Mouse (Mus musculus) neural tube, embryonic 13.5 days (tissue): ENCODE results near the gene Ppm1j. TPM values are rescaled to one million over a fixed set of nuclear protein-coding genes. Genes with fewer than 3 reads are reported as not detected.
A peak's percentile ranks its signal among the peaks of the same experiment; 100 is the strongest.
"Not testable (repeated sequence)": the region's sequence is repeated elsewhere in the genome, so short reads cannot be mapped to it uniquely, and the experiment has no call there.

ENCODE experiments used
- ATAC-seq: fragments of 200-750 bp; cut with Nextera tagmentation; 2 replicates; pipeline ENCODE4 v1.8.0; 2017; ENCODE audit warnings: low read depth, mild to moderate bottlenecking, moderate TSS enrichment, moderate library complexity
- H3K27ac ChIP-seq: fragments of 300-500 bp; sonication (generic); replicated peaks from 2 replicates; pipeline ENCODE4 v1.5.1; 2015; ENCODE audit warnings: moderate library complexity, mild to moderate bottlenecking, inconsistent platforms
- H3K27me3 ChIP-seq: fragments of 300-500 bp; sonication (generic); 2 replicates; pipeline ENCODE4 v1.6.1; 2015; ENCODE audit warnings: mild to moderate bottlenecking, inconsistent platforms
- H3K36me3 ChIP-seq: fragments of 300-500 bp; sonication (generic); 2 replicates; pipeline ENCODE4 v1.6.1; 2015; ENCODE audit warnings: mild to moderate bottlenecking, inconsistent platforms
- H3K4me1 ChIP-seq: fragments of 300-500 bp; sonication (generic); replicated peaks from 2 replicates; pipeline ENCODE4 v1.6.1; 2015; ENCODE audit warnings: inconsistent platforms
- H3K4me2 ChIP-seq: fragments of 300-500 bp; sonication (generic); 2 replicates; pipeline ENCODE4 v1.6.1; 2015; ENCODE audit warnings: inconsistent platforms, mild to moderate bottlenecking, moderate library complexity
- H3K4me3 ChIP-seq: fragments of 300-500 bp; sonication (generic); 2 replicates; pipeline ENCODE4 v1.5.1; 2015; ENCODE audit warnings: mild to moderate bottlenecking, inconsistent platforms
- H3K9ac ChIP-seq: fragments of 300-500 bp; sonication (generic); 2 replicates; pipeline ENCODE4 v1.6.1; 2015; ENCODE audit warnings: moderate library complexity, mild to moderate bottlenecking, inconsistent platforms
- H3K9me3 ChIP-seq: fragments of 300-500 bp; sonication (generic); 2 replicates; pipeline ENCODE4 v1.6.1; 2016; ENCODE audit warnings: inconsistent platforms
- WGBS: fragments of 180-500 bp; shearing (Covaris S2); methylation state at CpG from one replicate; pipeline ENCODE4 v1.1.7; 2015; 5-methylcytosine and 5-hydroxymethylcytosine counted together
- polyA plus RNA-seq: library from polyadenylated mRNA; unstranded; fragments of >200 nt; fragmentation: Nextera tagmentation; extraction: Ambion mirVana; gene quantifications from 2 replicates; pipeline ENCODE4 v1.2.1, GENCODE M21; 2015

Gene Ppm1j
- 1.5 and 1.9 TPM in 2 replicates for polyA plus RNA-seq

DNA sequence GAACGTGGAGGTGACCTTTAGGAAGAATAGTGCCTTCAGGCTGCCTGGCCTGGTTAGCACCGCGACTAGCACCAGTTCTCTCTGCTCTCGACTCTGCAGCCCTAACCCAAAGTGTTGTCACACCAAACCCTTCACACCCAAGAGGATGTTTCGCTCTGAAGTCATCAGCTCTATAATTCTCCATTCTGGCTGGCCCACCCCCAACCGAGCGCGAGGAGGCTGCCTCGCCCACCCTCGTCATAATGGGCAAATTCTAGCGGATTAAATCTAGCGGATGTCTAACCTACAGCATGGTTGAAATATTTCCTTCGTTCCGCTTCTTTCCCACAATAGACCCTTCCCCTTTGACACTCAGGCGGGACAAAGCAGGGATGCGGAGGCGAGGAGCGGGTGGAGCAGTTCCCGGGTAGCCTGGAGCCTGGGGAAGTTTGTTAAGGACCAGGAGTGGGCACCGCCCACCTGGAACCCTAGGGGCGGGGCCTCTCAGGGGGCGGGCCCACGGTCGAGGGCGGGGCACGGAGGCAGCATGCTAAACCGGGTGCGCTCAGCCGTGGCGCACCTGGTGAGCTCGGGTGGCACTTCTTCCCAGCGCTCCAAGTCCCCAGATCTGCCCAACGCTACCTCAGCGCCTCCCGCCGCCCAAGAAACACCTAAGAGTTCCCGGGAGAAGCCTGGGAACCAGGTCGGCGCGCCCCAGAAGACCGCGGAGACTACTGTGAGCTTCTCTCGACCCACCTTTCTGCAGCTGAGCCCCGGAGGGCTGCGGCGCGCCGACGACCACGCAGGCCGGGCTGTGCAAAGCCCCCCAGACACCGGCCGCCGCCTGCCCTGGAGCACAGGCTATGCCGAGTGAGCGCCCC is at the start of gene Ppm1j:
Gene Ppm1j (plus strand): TSS at position 496 of the 860 bp plus-strand sequence.
- ATAC-seq = 0 out of 2 replicates have a peak, but pooled peaks have one; percentile 41
- Histone ChIP-seq H3K9ac (peak within 1 kb of the TSS; percentile 64), H3K4me2 (peak within 1 kb of the TSS; percentile 78), H3K9me3 (no peaks in the 10 kb centered on the region), H3K4me3 (peak within 1 kb of the TSS; percentile 43), H3K4me1 (peaks cover 29% of the 10 kb centered on the region), H3K27me3 (peaks cover 98% of the 10 kb centered on the region), H3K27ac (no peak within 1 kb of the TSS), H3K36me3 (no peaks in the 10 kb centered on the region)
- 1% methylated on average over 56 of the region's 56 CpGs for WGBS

DNA sequence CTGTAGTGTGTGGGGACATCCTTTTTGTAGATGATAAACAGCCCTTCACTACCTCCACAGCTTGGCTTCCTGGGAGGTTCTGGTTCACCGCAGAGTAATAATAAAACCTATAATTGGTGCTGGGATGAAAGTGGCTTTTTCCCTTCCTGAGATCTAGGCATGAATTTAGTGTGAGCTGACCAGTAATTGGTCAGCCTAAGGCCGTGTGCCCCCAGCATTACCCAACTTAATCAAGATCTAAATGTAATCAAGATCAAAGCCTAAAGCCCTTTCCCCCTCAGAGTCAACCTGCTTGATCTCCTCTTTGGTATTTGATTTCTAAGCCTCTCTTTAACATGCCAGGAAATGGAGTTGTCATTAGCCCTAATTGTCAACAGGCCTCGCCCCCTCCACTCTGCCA is 47.9 kb upstream of the Ppm1j start:
- no peak overlapping the region for H3K4me3 ChIP-seq
- no peaks in the 10 kb centered on the region for H3K9me3 ChIP-seq
- no peak overlapping the region for H3K27ac ChIP-seq
- H3K27me3 ChIP-seq = 0 out of 2 replicates have a peak, but pooled peaks cover 4% of the 10 kb centered on the region
- no peaks in the 10 kb centered on the region for H3K4me1 ChIP-seq
- WGBS = 65% methylated on average over 3 of the region's 3 CpGs
- H3K4me2 ChIP-seq = no peak overlapping the region
- no peaks in the 10 kb centered on the region for H3K36me3 ChIP-seq
- no peak overlapping the region for H3K9ac ChIP-seq
- ATAC-seq = no peak

GRCm38 (mm10) chr3:104734654-104735053 is 46.2 kb upstream of the Ppm1j start:
- Histone ChIP-seq H3K4me3 (no peak overlapping the region), H3K9me3 (no peaks in the 10 kb centered on the region), H3K4me2 (no peak overlapping the region), H3K27ac (no peak overlapping the region), H3K27me3 (0 out of 2 replicates have a peak, but pooled peaks cover 4% of the 10 kb centered on the region), H3K4me1 (no peaks in the 10 kb centered on the region), H3K36me3 (no peaks in the 10 kb centered on the region), H3K9ac (no peak overlapping the region)
- ATAC-seq = no peak
- 72% methylated on average over 7 of the region's 7 CpGs for WGBS

GRCm38 (mm10) chr3:104741954-104742353 is 38.9 kb upstream of the Ppm1j start:
- WGBS = 86% methylated on average over 3 of the region's 3 CpGs
- no peak for ATAC-seq

DNA sequence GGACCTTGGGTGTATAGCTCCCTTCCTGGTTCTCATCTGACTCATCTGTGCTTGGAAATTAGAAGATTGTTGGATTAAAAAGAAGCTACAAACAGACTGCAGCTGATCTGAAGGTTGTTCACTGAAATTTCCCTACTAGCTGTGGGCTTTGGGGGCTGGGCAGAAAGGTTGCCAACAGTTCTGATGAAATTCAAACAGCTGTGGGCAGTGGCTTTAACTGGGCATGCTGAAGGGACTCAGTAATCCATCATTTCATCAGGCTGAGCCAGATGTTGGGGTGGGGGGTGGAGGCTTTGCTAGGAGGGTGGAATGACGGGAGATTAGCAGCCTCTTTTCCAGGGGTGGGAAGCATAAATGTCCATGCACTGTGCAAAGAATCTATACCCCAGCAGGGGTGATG is 37.7 kb upstream of the Ppm1j start:
- H3K9ac ChIP-seq = no peak overlapping the region
- no peak overlapping the region for H3K27ac ChIP-seq
- no peak overlapping the region for H3K4me3 ChIP-seq
- H3K36me3 ChIP-seq = no peaks in the 10 kb centered on the region
- 50% methylated on average over 1 of the region's 1 CpGs for WGBS
- H3K27me3 ChIP-seq = no peaks in the 10 kb centered on the region
- no peaks in the 10 kb centered on the region for H3K4me1 ChIP-seq
- ATAC-seq = no peak
- no peak overlapping the region for H3K4me2 ChIP-seq
- no peaks in the 10 kb centered on the region for H3K9me3 ChIP-seq

More at GRCm38 (mm10) chr3:104741954-104742353, 38.9 kb upstream of the Ppm1j start:
- H3K4me1 ChIP-seq = no peaks in the 10 kb centered on the region
- H3K27ac ChIP-seq = no peak overlapping the region
- H3K27me3 ChIP-seq = no peaks in the 10 kb centered on the region
- H3K4me2 ChIP-seq = no peak overlapping the region
- H3K9ac ChIP-seq = no peak overlapping the region
- no peak overlapping the region for H3K4me3 ChIP-seq
- no peaks in the 10 kb centered on the region for H3K9me3 ChIP-seq
- H3K36me3 ChIP-seq = no peaks in the 10 kb centered on the region

- Histone ChIP-seq H3K9me3 (no peaks in the 10 kb centered on the region), H3K4me3 (no peak overlapping the region), H3K27ac (no peak overlapping the region), H3K4me2 (no peak overlapping the region), H3K9ac (no peak overlapping the region), H3K36me3 (no peaks in the 10 kb centered on the region), H3K27me3 (no peaks in the 10 kb centered on the region), H3K4me1 (no peaks in the 10 kb centered on the region)
- 83% methylated on average over 1 of the region's 1 CpGs for WGBS
- ATAC-seq = no peak
Observed at GRCm38 (mm10) chr3:104743864-104744263, 37.0 kb upstream of the Ppm1j start.

GRCm38 (mm10) chr3:104752845-104753244 is 28.0 kb upstream of the Ppm1j start:
- not testable (repeated sequence) for H3K4me3 ChIP-seq, H3K4me2 ChIP-seq, H3K36me3 ChIP-seq, H3K9me3 ChIP-seq, H3K27me3 ChIP-seq, ATAC-seq, H3K27ac ChIP-seq, H3K9ac ChIP-seq, H3K4me1 ChIP-seq
- WGBS = 17% methylated on average over 19 of the region's 25 CpGs

GRCm38 (mm10) chr3:104758406-104758805 is 22.4 kb upstream of the Ppm1j start:
- no peaks in the 10 kb centered on the region for H3K9me3 ChIP-seq
- peak overlapping the region; percentile 38 for H3K4me3 ChIP-seq
- H3K36me3 ChIP-seq = no peaks in the 10 kb centered on the region
- 1% methylated on average over 27 of the region's 27 CpGs for WGBS
- peak; percentile 78 for ATAC-seq
- peak overlapping the region; percentile 62 for H3K4me2 ChIP-seq
- peaks cover 9% of the 10 kb centered on the region for H3K4me1 ChIP-seq
- H3K9ac ChIP-seq = peak overlapping the region; percentile 72
- no peak overlapping the region for H3K27ac ChIP-seq
- peaks cover 29% of the 10 kb centered on the region for H3K27me3 ChIP-seq

DNA sequence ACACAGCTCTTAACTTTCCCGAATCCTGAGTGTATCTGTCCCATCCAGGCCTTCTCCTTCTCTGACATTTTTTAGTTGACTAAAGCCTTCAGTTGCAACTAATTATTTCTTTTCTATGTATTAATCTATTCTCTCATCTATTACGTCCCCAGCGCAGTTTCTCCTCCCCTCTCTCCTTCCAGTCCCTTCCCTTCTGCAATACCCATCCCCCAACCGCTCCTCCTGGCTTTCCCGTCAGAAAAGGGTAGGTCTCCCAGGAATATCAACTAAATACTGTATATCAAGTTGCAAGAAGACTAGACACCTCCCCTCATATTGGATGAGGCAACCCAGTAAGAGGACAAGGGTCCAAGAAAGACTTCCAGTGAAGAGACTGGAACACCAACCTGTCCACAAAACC is 22.0 kb upstream of the Ppm1j start:
- Histone ChIP-seq H3K27ac (no peak overlapping the region), H3K9me3 (no peaks in the 10 kb centered on the region), H3K4me3 (peak overlapping the region; percentile 38), H3K27me3 (peaks cover 25% of the 10 kb centered on the region), H3K36me3 (no peaks in the 10 kb centered on the region), H3K4me2 (peak overlapping the region; percentile 62), H3K4me1 (peaks cover 9% of the 10 kb centered on the region), H3K9ac (peak overlapping the region; percentile 72)
- ATAC-seq = peak; percentile 8; the same call in 1 of the 2 replicates
- WGBS = 15% methylated on average over 5 of the region's 5 CpGs

GRCm38 (mm10) chr3:104762103-104762863 is 18.6 kb upstream of the Ppm1j start:
- peaks cover 22% of the 10 kb centered on the region for H3K27me3 ChIP-seq
- H3K4me3 ChIP-seq, ATAC-seq, H3K27ac ChIP-seq, H3K9ac ChIP-seq, H3K9me3 ChIP-seq, H3K4me1 ChIP-seq, H3K36me3 ChIP-seq, H3K4me2 ChIP-seq: not testable (repeated sequence)
- 21% methylated on average over 20 of the region's 20 CpGs for WGBS

DNA sequence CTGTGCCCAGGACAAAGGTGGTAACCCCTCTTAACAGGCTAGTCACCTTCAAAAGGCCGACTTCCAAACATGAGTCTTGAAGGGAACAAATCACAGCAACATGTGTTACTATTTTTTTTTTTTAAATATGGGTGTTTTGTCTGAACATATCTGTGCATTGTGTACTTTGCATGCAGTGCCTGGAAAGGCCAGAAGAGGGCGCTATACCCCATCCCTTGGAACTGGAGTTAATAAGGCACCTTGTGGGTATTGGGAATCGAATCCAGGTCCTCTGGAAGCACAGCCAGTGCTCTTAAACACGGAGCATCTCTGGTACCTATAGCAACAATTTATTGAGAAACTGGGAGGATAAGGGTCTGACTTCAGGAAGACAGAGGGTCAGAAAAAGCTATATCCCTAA is 15.8 kb upstream of the Ppm1j start:
- 17% methylated on average over 4 of the region's 4 CpGs for WGBS
- H3K4me2 ChIP-seq = no peak overlapping the region
- H3K9ac ChIP-seq = no peak overlapping the region
- no peak overlapping the region for H3K27ac ChIP-seq
- H3K36me3 ChIP-seq = no peaks in the 10 kb centered on the region
- no peaks in the 10 kb centered on the region for H3K9me3 ChIP-seq
- no peak overlapping the region for H3K4me3 ChIP-seq
- ATAC-seq = no peak
- no peaks in the 10 kb centered on the region for H3K4me1 ChIP-seq
- H3K27me3 ChIP-seq = peaks cover 17% of the 10 kb centered on the region

DNA sequence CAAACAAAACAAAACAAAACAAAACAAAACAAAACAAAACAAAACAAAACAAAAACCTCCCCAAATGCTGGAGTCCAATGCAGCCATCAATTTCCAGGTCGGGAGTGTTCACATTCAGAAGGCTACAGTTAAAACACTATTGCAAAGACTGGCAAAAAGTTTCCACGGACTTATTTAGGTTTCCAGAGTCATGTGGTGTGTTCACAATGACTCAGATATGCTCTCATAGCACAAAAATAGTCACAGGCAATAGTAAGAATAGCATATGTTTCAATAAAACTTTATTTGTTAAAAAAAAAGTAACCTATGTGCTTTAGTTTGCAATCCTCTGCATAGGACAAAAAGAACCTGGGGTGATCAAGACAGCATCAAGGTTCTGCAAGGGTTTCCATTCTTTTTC is 13.7 kb upstream of the Ppm1j start:
- WGBS = 72% methylated on average over 2 of the region's 2 CpGs
- Histone ChIP-seq H3K4me1 (no peaks in the 10 kb centered on the region), H3K27ac (no peak overlapping the region), H3K4me2 (no peak overlapping the region), H3K27me3 (0 out of 2 replicates have a peak, but pooled peaks cover 3% of the 10 kb centered on the region), H3K36me3 (no peaks in the 10 kb centered on the region), H3K4me3 (no peak overlapping the region), H3K9me3 (no peaks in the 10 kb centered on the region), H3K9ac (no peak overlapping the region)
- ATAC-seq = no peak
